Mouse (Mus musculus) midbrain, embryonic 10.5 days (tissue): ENCODE results near the gene Fcgr4. TPM values are rescaled to one million over a fixed set of nuclear protein-coding genes. Genes with fewer than 3 reads are reported as not detected.
"Not testable (repeated sequence)": the region's sequence is repeated elsewhere in the genome, so short reads cannot be mapped to it uniquely, and the experiment has no call there.

Source experiments
- DNase-seq: peaks from one replicate; pipeline ENCODE4 v3.0.0-alpha.2; 2017; ENCODE audit warnings: low spot score
- H3K27ac ChIP-seq: fragments of 300-500 bp; sonication (generic); replicated peaks from 2 replicates; pipeline ENCODE4 v1.5.1; 2016; ENCODE audit warnings: mild to moderate bottlenecking
- H3K27me3 ChIP-seq: fragments of 300-500 bp; sonication (generic); 2 replicates; pipeline ENCODE4 v1.6.1; 2016; ENCODE audit warnings: low read depth, mild to moderate bottlenecking; ENCODE audit not compliant: poor library complexity, severe bottlenecking
- H3K36me3 ChIP-seq: fragments of 300-500 bp; sonication (generic); 2 replicates; pipeline ENCODE4 v1.6.1; 2016; ENCODE audit warnings: mild to moderate bottlenecking, moderate library complexity
- H3K4me1 ChIP-seq: fragments of 300-500 bp; sonication (generic); 2 replicates; pipeline ENCODE4 v1.6.1; 2016
- H3K4me3 ChIP-seq: fragments of 300-500 bp; sonication (generic); 2 replicates; pipeline ENCODE4 v1.5.1; 2016; ENCODE audit warnings: mild to moderate bottlenecking, moderate library complexity
- H3K9me3 ChIP-seq: fragments of 300-500 bp; sonication (generic); replicated peaks from 2 replicates; pipeline ENCODE4 v1.6.1; 2016; ENCODE audit warnings: mild to moderate bottlenecking
- WGBS: fragments of 180-500 bp; shearing (Covaris S2); methylation state at CpG from one replicate; pipeline ENCODE4 v1.1.7; 2016; 5-methylcytosine and 5-hydroxymethylcytosine counted together
- polyA plus RNA-seq: library from polyadenylated mRNA; unstranded; fragments of >200 nt; fragmentation: Nextera tagmentation; extraction: Ambion mirVana; gene quantifications from 2 replicates; pipeline ENCODE4 v1.2.1, GENCODE M21; 2016

The Fcgr4 gene
- polyA plus RNA-seq, 1 experiment from 2014 or later: not detected

DNA sequence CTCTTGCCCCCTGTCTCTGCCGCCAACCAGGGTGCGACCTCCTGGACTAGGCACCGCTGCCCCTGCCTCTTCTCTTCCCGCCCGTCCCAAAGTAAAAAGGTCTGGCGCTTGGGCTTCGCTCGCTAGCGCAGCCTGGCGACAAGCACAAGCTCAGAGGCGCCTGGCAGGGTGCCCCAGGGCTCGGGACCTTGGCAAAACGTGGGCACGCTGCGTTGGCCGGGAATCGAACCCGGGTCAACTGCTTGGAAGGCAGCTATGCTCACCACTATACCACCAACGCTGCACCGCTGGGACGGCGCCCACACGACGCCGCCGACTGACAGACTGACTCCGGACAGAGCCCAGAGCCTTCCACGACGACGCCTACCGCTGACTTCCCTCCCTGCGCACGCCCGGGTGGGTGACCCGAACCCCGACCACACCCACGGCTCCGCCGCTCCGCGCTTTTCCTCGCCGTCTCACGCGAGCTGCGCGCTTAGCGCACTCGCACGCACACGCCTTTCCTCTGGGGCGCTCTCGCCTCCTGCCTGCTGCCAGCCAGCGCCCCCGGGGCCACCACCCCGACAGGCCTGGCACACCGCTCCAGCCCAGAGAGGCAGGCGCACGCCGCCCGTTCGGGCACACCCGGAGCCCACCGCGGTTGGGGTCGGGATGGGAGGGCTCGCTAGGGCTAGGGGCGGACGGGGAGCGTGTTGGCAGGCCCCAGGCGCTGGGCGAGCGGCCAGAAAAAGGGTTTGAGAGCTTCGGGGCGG lies 45.9 kb downstream of the Fcgr4 start, which contains the start of gene Fcgr3:
Fcgr3 (minus strand) TSS at position 445 of the 752 bp plus-strand sequence.
- H3K4me3 ChIP-seq: peak within 1 kb of the TSS; percentile 49
- peaks cover 48% of the 10 kb centered on the region for H3K27me3 ChIP-seq
- not testable (repeated sequence) for H3K9me3 ChIP-seq, H3K36me3 ChIP-seq
- H3K27ac ChIP-seq: 0 out of 2 replicates have a peak within 1 kb of the TSS, but pooled peaks have one; percentile 0
- WGBS: 2% methylated on average over 47 of the region's 75 CpGs
- DNase-seq: peak; percentile 89
- H3K4me1 ChIP-seq: peaks cover 15% of the 10 kb centered on the region

DNA sequence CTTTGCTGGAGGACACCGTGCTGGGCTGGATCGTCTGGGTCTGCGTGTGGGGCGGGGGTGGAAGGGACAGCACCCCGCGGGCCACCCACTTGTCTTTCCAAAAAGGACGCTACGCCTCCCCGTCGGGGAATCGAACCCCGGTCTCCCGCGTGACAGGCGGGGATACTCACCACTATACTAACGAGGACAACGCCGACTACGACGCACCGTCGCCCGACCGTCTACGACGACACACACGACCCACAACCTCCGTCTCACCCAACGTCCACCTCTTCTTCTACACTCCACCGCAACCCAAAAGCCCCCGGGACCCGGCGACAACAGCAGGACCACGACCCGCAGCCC lies 46.5 kb downstream of the Fcgr4 start:
- Histone ChIP-seq H3K4me3 (peak overlapping the region; percentile 49), H3K27me3 (peaks cover 53% of the 10 kb centered on the region), H3K4me1 (peaks cover 15% of the 10 kb centered on the region)
- not testable (repeated sequence) for H3K9me3 ChIP-seq, H3K27ac ChIP-seq, DNase-seq, H3K36me3 ChIP-seq
- WGBS: 1% methylated on average over 26 of the region's 35 CpGs

- H3K27ac ChIP-seq, H3K9me3 ChIP-seq, H3K36me3 ChIP-seq, DNase-seq: not testable (repeated sequence)
- H3K4me1 ChIP-seq: peaks cover 15% of the 10 kb centered on the region
- whole genome bisulfite sequencing: 5% methylated on average over 31 of the region's 45 CpGs
- H3K27me3 ChIP-seq: peaks cover 59% of the 10 kb centered on the region
- peak overlapping the region; percentile 45 for H3K4me3 ChIP-seq
Observed at GRCm38 (mm10) chr1:171065768-171066167, 47.0 kb downstream of the Fcgr4 start.

- not testable (repeated sequence) for DNase-seq, H3K27ac ChIP-seq, H3K9me3 ChIP-seq, H3K36me3 ChIP-seq, H3K4me3 ChIP-seq
- Histone ChIP-seq H3K27me3 (peaks cover 66% of the 10 kb centered on the region), H3K4me1 (peaks cover 15% of the 10 kb centered on the region)
- 27% methylated on average over 4 of the region's 10 CpGs for WGBS
Observed at GRCm38 (mm10) chr1:171066583-171066982, 47.9 kb downstream of the Fcgr4 start.

DNA sequence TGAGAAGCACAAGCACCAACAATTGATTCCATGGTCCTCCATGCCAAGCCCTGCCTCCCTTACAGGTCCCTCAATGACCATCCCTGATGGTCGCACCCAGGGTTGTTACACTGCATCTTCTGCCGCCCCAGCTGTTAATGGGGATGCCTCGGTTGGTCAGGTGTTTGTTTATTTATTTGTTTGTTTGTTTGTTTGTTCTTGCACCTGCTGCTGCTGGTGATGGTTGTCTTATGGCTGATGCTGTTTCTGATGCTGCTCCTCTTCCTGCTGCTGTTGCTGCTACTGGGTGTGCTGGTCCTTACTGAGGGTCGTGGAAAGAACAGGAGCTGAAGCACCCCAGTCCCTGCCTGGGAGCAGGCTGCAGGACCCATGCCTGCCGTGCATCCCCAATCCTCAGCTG lies 49.2 kb downstream of the Fcgr4 start:
- WGBS: 64% methylated on average over 5 of the region's 5 CpGs
- H3K36me3 ChIP-seq, H3K27ac ChIP-seq, DNase-seq, H3K4me3 ChIP-seq, H3K9me3 ChIP-seq: not testable (repeated sequence)
- peaks cover 15% of the 10 kb centered on the region for H3K4me1 ChIP-seq
- peaks cover 64% of the 10 kb centered on the region for H3K27me3 ChIP-seq

GRCm38 (mm10) chr1:171069508-171069907 lies 50.8 kb downstream of the Fcgr4 start:
- WGBS: 71% methylated on average over 3 of the region's 3 CpGs
- not testable (repeated sequence) for H3K36me3 ChIP-seq, H3K27ac ChIP-seq, H3K4me3 ChIP-seq, H3K9me3 ChIP-seq, H3K4me1 ChIP-seq
- peaks cover 60% of the 10 kb centered on the region for H3K27me3 ChIP-seq
- peak; percentile 44 for DNase-seq

DNA sequence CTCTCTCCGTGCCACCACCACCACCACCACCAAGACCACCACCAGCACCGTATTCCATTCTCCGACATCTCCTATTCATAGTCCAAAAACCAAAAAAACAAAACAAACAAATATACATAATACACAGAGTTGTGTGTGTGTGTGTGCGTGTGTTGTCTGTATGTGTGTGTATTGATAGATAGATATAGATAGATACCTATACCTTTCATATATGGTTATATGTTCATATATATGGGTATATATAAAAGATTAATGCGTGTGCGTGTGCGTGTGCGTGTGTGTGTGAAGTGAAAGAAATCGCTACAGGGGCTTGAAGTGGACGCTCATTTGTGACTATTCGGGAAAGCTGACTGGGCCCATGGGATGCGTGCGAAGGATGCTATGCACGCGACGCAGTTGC lies 52.2 kb downstream of the Fcgr4 start:
- WGBS: 19% methylated on average over 16 of the region's 16 CpGs
- not testable (repeated sequence) for H3K36me3 ChIP-seq, DNase-seq, H3K4me1 ChIP-seq, H3K9me3 ChIP-seq, H3K27ac ChIP-seq
- H3K27me3 ChIP-seq: peaks cover 51% of the 10 kb centered on the region
- peak overlapping the region; percentile 20; the same call in 1 of the 2 replicates for H3K4me3 ChIP-seq

GRCm38 (mm10) chr1:171071726-171072125 lies 53.0 kb downstream of the Fcgr4 start:
- no CpG with 5 or more reads among the region's 35 CpGs for WGBS
- not testable (repeated sequence) for DNase-seq

DNA sequence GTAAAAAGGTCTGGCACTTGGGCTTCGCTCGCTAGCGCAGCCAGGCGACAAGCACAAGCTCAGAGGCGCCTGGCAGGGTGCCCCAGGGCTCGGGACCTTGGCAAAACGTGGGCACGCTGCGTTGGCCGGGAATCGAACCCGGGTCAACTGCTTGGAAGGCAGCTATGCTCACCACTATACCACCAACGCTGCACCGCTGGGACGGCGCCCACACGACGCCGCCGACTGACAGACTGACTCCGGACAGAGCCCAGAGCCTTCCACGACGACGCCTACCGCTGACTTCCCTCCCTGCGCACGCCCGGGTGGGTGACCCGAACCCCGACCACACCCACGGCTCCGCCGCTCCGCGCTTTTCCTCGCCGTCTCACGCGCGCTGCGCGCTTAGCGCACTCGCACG lies 53.5 kb downstream of the Fcgr4 start:
- H3K27me3 ChIP-seq: peaks cover 51% of the 10 kb centered on the region
- H3K27ac ChIP-seq, H3K9me3 ChIP-seq, H3K4me1 ChIP-seq, H3K4me3 ChIP-seq, DNase-seq, H3K36me3 ChIP-seq: not testable (repeated sequence)
- no CpG with 5 or more reads among the region's 45 CpGs for WGBS

More at GRCm38 (mm10) chr1:171071726-171072125, 53.0 kb downstream of the Fcgr4 start:
- not testable (repeated sequence) for H3K9me3 ChIP-seq, H3K27ac ChIP-seq, H3K4me1 ChIP-seq, H3K36me3 ChIP-seq
- peaks cover 48% of the 10 kb centered on the region for H3K27me3 ChIP-seq
- H3K4me3 ChIP-seq: 0 out of 2 replicates have a peak overlapping the region, but pooled peaks have one; percentile 21

GRCm38 (mm10) chr1:171074283-171074682 lies 55.6 kb downstream of the Fcgr4 start:
- not testable (repeated sequence) for H3K9me3 ChIP-seq, H3K36me3 ChIP-seq, H3K4me1 ChIP-seq, H3K27ac ChIP-seq
- 39% methylated on average over 7 of the region's 10 CpGs for WGBS
- Histone ChIP-seq H3K27me3 (peaks cover 61% of the 10 kb centered on the region), H3K4me3 (0 out of 2 replicates have a peak overlapping the region, but pooled peaks have one; percentile 1)
- DNase-seq: peak; percentile 62

- not testable (repeated sequence) for DNase-seq
Observed at GRCm38 (mm10) chr1:171076176-171076575, 57.5 kb downstream of the Fcgr4 start.

GRCm38 (mm10) chr1:171077192-171077591 lies 58.5 kb downstream of the Fcgr4 start:
- not testable (repeated sequence) for DNase-seq, H3K4me3 ChIP-seq, H3K36me3 ChIP-seq, H3K9me3 ChIP-seq, H3K27ac ChIP-seq, H3K4me1 ChIP-seq
- WGBS: 34% methylated on average over 5 of the region's 5 CpGs
- peaks cover 47% of the 10 kb centered on the region for H3K27me3 ChIP-seq

More at GRCm38 (mm10) chr1:171076176-171076575, 57.5 kb downstream of the Fcgr4 start:
- not testable (repeated sequence) for H3K36me3 ChIP-seq, H3K4me3 ChIP-seq, H3K9me3 ChIP-seq, H3K27ac ChIP-seq, H3K4me1 ChIP-seq
- 66% methylated on average over 4 of the region's 5 CpGs for WGBS
- H3K27me3 ChIP-seq: peaks cover 42% of the 10 kb centered on the region

DNA sequence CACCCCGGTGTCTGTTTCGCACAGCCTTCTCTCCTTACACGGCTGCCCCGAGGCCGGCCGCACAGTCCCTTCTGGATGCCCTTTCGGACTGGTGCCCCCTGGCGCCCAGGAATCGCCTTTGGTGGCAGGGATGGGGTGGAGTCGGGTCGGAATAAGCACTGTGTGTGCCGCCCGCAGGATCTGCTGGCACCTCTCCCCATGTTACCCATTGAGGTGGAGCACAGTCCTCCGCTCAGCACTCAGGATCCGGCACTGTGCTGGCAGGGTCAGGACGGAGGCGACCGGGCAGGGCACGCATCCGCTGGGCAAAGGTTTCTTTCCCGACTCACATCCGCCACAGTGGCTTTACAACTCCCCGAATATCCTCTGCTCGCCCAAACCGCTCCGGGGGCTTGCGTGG lies 59.2 kb downstream of the Fcgr4 start:
- H3K27me3 ChIP-seq: peaks cover 51% of the 10 kb centered on the region
- peak overlapping the region; percentile 41 for H3K4me3 ChIP-seq
- not testable (repeated sequence) for H3K9me3 ChIP-seq, H3K27ac ChIP-seq, H3K4me1 ChIP-seq, DNase-seq, H3K36me3 ChIP-seq
- WGBS: 5% methylated on average over 20 of the region's 27 CpGs
